Mouse (Mus musculus): Measurements from ENCODE around the gene Atp1a2.
A peak's percentile ranks its signal among the peaks of the same experiment; 100 is the strongest.

Atp1a2 gene

GRCm38 (mm10) chr1:172297611-172298537 lies at the start of gene Atp1a2:
Gene Atp1a2, minus strand, starts transcription at chr1:172298064.
- DNase-seq = peak; percentile 31

GRCm38 (mm10) chr1:172347382-172347781 lies 49.5 kb upstream of the Atp1a2 start:
- DNase-seq = no peak

GRCm38 (mm10) chr1:172346707-172347106 lies 48.8 kb upstream of the Atp1a2 start:
- peak; percentile 27 for DNase-seq

DNA sequence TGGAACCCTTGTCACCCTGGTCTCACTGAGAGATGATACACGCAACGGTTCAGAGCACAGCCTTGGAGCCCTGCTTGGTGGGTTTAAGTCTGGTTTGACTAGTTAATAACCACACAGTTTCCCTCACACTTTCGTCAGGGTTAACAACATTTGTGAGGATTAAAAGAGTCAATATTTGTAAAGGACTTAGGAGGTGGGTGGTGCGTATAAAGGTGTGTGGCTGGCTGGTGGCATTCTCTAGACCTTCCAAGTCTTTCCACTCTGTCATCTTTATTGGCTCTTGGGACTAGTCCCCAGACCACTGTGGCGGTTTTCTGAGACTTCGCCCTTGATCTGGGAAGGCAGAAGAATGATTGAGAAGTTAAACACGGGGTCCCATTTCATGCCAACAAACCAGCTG lies 47.0 kb upstream of the Atp1a2 start:
- DNase-seq = no peak

- peak; percentile 30 for DNase-seq
Observed at GRCm38 (mm10) chr1:172343914-172344313, 46.0 kb upstream of the Atp1a2 start.

GRCm38 (mm10) chr1:172342729-172343128 lies 44.9 kb upstream of the Atp1a2 start:
- DNase-seq = peak; percentile 24

GRCm38 (mm10) chr1:172341386-172341785 lies 43.5 kb upstream of the Atp1a2 start:
- no peak for DNase-seq

DNA sequence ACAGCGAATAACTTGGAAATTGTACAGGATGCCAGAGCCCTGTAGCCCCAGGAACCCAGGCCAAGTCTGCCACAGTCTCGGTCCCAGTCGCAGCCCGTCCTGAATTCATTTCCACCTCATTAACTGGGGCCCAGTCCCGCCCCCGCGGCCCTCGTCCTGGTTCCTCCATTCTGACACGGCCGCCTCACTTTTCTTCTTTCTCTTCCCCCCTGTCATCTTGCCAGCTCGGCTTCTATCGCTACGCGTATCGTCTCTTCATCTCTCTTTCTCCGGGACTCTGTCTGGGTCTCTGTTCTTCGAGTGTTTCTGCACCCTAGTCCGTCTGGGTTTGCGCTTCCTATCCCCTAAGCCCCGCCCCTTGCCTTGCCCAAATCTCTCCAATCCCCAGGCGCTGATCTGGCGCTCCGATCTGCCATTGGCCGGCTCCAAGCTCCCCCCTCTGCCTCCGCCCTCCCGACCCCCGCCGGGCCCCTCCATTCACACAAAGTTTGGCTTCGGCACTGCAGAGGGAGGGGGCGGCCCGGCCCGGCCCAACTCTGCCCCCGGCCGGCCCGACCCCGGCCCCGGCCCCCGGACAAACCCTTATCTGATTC lies 43.0 kb upstream of the Atp1a2 start, which contains the start of gene Kcnj10:
Kcnj10 (plus strand) TSS at position 482 of the 593 bp plus-strand sequence.
- DNase-seq = peak; percentile 88

DNA sequence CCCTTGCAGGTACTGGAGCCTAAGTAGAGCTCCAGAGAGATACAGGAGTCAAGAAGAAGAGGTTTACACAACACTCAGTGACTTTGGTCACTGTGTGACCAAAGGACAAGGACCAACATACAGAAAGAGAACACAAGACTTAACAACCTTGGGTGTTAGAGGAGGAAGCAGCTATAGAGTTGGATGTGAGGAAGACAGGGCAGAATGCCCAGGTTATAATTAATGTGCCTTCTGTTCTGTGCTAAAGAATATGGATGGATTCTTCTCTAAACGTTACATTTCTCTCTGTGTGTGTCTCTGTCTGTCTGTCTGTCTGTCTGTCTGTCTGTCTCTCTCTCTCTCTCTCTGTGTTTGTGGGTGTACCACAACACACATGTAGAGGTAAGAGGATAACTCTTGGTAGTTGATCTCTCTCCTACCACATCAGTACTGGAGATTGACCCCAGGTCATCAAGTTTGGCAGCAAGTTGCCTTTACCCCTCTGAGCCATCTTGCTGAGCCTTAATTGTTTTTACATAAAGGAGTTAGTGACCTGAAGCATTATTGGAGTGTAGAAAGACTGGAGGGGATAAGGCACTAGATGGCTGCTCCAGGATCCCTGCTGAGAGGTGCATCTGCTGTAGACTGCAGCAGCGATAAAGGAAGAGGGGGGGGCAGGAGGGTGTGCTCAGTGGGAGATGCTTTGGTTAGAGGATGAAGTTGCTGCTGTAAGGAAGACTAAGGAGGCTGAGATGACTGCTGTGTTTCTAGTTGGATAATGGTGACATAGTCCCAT lies 39.7 kb upstream of the Atp1a2 start:
- no peak for DNase-seq

DNA sequence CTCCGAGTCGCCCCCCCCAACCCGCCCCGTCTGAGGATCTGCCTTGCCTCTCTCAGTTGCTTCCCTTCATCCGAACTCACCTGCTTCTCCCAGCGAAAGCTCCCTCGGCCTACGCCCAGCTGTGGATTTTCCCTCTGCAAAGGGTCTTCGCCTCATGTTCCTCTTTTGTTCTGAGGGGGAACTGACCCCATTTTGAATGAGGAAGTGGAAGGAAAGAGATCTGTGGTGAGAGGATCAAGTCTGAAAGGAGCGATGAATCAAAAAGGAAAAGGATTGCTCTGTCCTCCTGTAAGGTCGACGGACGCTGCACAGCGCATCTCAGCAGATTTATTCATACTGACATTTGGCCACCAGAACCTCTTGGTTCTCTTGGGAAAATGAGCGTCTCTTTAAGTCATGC lies 37.9 kb upstream of the Atp1a2 start:
- no peak for DNase-seq

- no peak for DNase-seq
Observed at GRCm38 (mm10) chr1:172333512-172333911, 35.6 kb upstream of the Atp1a2 start.

- no peak for DNase-seq
Observed at GRCm38 (mm10) chr1:172332925-172333324, 35.1 kb upstream of the Atp1a2 start.

DNA sequence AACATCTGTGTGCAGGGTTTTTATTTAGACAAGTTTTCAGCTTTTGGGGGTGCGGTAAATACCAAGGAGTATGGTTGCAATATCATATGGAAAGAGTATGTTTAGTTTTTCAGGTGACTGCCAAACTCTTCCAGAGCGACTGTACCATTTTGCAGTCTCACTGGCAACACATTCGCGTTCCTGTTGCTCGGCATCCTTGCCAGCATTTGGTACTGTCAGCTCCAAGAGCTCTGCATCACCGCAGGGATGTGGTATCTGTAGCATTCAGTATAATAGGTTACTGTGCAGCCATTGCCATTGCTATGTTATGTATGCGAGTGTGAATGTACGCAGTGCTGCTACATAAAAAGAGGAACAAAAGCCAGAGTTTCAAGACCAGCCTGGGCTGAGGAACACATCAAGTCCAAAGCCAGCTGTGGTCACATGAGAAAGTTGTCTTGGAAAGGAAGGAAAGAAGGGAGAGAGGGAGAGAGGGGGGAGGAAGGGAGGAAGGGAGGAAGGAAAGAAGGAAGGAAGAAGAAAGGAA lies 33.6 kb upstream of the Atp1a2 start:
- DNase-seq = no peak

DNA sequence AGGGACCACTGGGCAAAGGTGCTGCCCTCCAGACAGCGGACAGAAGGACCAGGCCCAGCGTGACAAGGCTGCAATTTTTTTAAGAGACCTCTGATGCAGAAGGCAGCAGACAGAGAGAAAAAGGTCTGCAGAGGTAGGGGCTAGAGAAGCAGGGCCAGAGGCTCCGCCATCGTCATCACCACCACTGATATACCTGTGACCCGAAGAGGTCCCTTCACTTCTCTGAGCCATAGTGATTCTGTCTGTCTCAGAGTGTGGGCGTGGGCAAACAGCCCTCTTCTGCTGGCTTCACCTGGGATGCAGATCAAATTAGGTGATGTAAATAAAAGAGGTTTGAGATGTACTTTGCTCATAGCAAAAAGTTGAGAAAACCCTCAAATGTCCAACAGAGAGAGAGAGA lies 31.8 kb upstream of the Atp1a2 start:
- DNase-seq = no peak

GRCm38 (mm10) chr1:172329131-172329530 lies 31.3 kb upstream of the Atp1a2 start, which contains the start of gene Kcnj9:
Gene Kcnj9, minus strand, starts transcription at chr1:172329318.
- no peak for DNase-seq

DNA sequence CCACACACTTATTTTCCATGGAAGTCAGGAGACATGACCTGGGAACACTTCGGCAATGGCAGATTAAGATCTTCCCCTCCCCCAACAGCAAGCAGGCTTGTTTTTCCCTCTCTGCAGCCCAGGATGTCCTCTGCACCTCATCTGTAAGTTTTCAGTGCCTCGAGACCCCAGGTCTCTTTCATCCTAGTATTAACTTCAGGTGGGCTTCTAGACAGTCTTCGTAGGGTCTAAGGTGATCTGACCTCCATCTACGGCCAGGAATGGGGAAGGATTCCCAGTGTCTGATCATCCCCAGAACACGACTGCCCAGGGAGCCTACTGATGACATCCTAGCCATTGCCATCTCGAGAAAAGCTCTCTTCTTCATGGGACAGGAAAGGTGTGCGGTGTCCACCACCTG lies 30.6 kb upstream of the Atp1a2 start:
- no peak for DNase-seq

- DNase-seq = no peak
Observed at GRCm38 (mm10) chr1:172328041-172328440, 30.2 kb upstream of the Atp1a2 start.

DNA sequence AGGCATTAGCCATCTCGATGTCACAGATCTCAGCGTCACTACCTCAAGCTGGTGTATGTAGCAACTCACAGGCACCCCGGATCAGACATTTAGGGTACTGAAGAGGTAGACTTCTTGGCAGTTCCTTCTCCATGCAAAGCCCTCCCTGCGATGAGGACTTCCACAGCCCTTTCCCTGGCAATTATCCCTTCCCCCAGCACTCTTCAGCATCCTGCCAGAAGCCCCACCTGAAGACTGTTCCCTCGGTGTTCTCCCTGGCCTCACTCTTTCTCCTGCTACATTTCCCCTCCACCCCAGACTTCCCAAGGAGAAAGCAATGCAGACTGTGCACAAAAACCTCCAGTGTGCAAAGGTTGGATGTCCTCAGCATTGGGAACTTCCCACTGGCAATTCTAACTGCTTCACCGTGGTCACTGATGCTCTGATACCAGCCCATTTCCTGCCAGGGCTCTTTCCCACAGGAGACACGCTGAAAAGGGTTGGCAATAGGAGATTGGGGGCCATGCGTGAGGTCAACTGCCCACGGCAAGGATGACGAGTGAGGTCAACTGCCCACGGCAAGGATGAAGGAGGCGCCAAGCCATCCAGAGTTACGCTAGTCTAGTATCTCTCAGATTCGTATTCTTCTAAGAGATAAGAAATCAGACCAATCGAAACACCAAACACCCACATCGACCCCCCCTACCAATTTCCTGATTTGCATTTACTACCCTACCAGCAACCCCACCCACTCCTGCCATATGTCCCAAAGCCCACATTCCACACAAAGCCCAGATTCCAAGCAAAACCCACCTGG lies 29.5 kb upstream of the Atp1a2 start:
- no peak for DNase-seq

- DNase-seq = no peak
Observed at GRCm38 (mm10) chr1:172326684-172327083, 28.8 kb upstream of the Atp1a2 start.

GRCm38 (mm10) chr1:172325680-172326535 lies 28.0 kb upstream of the Atp1a2 start:
- peak; percentile 83 for DNase-seq

DNA sequence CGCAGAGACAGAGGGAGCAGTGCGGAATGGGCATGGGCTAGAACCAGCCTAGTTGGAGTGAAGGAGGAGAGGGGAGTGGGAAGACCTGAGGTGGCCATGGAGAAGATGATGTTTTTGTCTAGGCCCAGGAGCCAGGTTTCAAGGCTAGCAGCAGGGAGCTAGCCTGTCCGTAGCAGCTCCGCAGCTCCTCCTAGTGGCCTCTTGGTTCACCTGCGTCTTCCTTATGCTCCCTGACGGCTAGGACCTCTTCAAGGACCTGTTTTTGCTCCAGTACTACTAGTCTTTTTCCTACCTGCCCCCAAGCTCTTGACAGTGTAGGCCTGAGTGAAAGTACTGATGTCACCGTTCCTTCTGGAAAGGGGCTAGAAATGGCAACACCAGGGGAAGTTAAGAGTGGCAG lies 26.9 kb upstream of the Atp1a2 start:
- peak; percentile 79 for DNase-seq
